Mouse (Mus musculus) gastrocnemius, postnatal 14 days (tissue): ENCODE results near the gene Enam. TPM values are rescaled to one million over a fixed set of nuclear protein-coding genes. Genes with fewer than 3 reads are reported as not detected.
"Not testable (repeated sequence)": the region's sequence is repeated elsewhere in the genome, so short reads cannot be mapped to it uniquely, and the experiment has no call there.

ENCODE experiments used
- DNase-seq: peaks from one replicate; pipeline ENCODE4 v3.0.0; 2021; ENCODE audit warnings: mixed read lengths
- intact Hi-C: fragments of 180-260 bp; cut with DNase I; formaldehyde crosslinking; loops from one replicate; pipeline ENCODE4 v1.15.1; 2025; ENCODE audit warnings: low total_unique reads
- long read RNA-seq, 2 experiments: library from polyadenylated mRNA; stranded (forward); transcript quantifications; one replicate each; pipeline ENCODE4 v2.0.0; 2021
- total RNA-seq, 2 experiments: library from RNA; stranded (reverse); gene quantifications; 2 replicates each; pipeline ENCODE4 v1.2.3; 2021

The Enam gene
- total RNA-seq: not detected
- long read RNA-seq, experiment 1: 0 reads
- long read RNA-seq, experiment 2: 0 reads

DNA sequence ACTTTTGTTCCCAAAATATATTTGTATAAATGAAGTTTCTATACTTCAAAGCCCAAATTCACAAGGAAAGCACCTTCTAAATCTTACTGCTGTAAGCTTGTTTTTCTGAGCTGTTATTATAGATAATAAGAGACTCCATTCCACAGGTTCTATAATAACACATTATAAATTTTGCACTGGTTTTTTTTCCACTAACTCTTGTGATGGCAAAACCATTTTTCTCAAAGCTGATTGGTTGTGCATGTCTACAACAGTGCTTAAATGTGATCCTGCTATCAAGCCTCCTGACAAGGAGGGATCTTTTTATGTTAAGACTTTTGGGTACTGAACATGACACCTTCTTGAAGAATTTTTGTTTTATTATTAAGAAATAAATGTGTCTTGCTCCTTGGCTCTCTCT, at the start of gene Enam:
Gene Enam (plus strand): TSS at position 301 of the 400 bp plus-strand sequence.
- DNase-seq: no peak
- intact Hi-C loops: no loop called here

DNA sequence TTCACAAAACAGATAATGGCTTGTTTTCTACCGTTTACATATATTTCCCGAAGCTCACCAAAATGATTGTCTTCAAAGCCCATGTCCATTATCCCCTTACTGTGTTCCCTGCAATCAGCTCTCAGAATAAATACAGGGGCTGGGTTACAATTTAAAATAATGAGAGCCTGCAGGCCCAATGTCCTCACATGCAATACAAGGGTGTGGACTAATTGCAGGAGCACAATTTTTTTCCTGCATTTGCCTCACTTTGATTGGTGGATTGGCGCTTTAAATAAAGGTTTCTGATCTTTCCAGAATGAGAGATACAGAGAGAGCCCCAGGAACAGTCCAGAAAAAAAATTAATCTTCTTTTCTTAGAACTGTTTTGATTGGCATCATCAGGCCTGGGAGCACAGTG, 32.1 kb upstream of the Enam start, which contains the start of gene Ambn:
Gene Ambn (plus strand): TSS at position 301 of the 400 bp plus-strand sequence.
- no peak for DNase-seq
- intact Hi-C loops: no loop called here

DNA sequence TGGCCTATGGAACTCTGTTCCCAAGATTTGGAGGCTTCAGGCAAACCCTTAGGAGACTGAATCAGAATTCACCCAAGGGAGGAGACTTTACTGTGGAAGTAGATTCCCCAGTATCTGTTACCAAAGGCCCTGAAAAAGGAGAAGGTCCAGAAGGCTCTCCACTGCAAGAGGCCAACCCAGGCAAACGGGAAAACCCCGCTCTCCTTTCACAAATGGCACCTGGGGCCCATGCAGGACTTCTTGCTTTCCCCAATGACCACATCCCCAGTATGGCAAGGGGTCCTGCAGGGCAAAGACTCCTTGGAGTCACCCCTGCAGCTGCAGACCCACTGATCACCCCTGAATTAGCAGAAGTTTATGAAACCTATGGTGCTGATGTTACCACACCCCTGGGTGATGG, 20.3 kb upstream of the Enam start:
- no peak for DNase-seq

DNA sequence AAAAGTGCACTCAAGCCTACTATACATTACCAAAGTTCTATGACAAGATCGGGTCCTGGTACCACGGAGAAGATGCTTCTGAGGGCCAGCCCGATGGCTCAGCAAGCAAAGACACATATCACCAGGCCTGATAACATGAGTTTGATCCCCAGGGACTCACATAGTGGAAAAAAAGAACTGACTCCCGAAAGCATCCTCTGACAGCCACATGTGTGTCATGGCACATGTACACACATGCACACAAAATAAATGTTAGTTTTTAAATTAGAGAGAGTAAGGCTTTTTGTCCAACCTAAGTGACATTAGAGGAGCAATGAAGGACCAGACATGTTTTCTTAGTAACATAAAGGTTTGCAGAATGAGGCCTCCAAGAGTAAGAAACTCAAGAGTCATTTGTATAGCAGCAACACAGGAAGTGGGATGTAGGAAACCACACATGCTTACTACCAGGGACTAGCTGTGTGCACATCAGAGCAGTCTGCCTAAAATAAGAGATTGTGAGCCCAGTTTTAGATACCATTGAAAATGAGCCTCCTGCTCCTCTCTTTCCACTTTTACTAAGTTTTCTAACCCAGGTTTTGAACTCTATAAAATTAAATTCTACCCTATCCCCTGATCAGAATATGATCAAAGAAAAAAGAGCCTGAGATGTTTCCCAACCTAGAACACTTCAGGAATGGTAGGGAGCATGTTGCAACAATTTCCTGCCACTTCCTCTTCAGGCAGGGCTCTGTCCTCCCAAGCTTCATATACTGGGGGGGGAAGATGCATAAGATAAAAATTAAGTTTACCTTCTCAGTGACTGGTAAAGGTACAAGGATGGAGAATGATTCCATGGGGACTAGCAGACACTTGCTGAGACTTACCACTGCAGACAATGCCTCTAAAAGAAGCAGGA, 18.7 kb upstream of the Enam start:
- intact Hi-C loops: no loop called here
- DNase-seq: no peak

More for the DNA sequence above, 20.3 kb upstream of the Enam start:
- intact Hi-C loops: no loop called here

DNA sequence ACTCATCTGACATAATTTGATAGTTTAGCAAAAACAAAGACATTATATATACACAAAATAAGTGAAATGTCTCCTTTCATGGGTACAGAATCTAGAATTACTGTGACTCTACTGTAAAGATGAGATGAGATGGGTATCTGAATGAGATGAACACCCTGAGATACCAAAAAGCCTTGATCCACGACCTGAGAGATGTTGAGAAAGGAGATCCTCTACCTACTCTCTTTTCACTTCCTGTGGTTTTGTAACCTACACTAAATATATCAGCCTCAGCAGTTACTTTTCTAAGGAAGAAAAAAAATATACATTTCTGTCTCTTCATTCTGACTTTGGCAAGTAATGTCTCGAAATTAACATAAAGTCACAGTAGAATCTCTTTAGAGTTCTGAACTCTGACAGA, 1.2 kb downstream of the Enam start:
- intact Hi-C loops: no loop called here

DNA sequence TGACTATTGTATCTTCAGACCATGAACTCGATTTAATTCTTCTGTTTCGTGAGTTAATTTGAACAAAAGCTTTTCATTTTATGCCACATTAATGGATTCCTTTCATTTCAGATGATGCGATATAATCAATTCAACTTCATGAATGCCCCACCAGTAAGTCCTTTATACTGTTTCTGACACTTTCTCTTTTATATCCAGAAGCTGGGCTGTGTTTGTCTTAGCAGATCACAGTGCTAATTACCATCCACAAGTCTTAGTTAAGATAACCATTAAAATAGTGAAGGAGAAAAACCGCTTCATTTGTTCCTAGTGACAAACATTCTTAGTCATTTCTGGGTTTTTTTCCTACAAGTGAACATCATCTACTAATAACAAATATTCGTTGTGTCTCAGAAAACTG, 3.3 kb downstream of the Enam start:
- intact Hi-C loops: no loop called here
- DNase-seq: no peak

More for the DNA sequence above, 1.2 kb downstream of the Enam start:
- DNase-seq: no peak

DNA sequence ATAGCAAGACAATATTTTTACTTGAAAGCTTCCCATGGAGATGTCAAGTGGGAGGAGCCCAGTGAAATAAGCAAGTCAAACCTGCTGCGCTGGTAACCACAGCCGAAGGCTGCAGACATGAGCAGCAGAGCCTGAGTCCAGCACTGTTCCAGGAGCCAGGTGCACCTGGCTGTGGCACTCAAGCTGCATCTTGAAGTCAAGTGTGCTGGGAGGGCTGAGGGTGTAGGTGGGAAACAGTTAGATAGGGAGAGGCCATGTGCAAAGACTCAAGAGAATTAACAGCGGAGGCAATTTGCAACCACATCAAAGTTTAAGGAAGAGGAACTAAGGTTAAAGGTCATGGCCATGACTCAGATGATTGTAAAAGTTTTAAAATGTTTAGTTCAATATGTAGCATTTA, 12.0 kb downstream of the Enam start:
- intact Hi-C loops: no loop called here

DNA sequence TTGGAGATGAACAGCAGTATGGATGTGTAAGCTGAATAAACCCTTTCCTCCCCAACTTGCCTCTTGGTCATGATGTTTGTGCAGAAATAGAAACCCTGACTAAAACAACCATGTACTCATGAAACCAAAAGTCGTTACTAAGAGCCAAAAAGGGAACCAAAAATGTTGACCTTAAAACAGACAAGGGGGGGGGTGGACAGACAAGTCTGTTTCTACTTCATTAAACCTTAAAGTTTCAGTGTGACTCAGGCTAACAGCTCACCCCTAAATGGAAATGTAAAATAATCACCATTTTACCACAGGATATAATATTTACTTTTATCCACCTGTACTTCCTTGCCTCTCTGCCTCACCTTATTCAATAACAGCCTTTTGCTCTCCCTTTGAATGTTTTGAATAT, 20.8 kb downstream of the Enam start:
- DNase-seq: no peak
- intact Hi-C loops: no loop called here

More for the DNA sequence above, 12.0 kb downstream of the Enam start:
- no peak for DNase-seq

DNA sequence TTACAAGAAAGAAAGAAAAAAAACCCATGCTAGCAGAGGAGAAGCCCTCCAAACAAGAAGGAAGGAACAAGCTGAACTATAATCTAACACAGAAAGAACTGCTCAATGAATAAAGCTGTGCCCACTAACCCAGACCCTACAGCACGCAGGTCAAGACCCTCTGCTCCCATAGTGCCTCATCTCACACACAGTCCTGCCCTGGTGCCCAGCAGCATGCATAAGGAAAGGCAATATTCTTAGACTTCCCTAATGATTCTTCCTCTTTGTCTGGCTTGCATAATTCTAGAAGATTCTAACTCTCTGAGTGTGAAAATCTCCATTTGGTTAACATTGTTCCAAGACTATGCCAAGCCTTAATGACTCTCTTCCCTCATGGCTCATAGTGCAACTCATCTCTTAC, 21.2 kb downstream of the Enam start:
- DNase-seq: no peak
- intact Hi-C loops: no loop called here

DNA sequence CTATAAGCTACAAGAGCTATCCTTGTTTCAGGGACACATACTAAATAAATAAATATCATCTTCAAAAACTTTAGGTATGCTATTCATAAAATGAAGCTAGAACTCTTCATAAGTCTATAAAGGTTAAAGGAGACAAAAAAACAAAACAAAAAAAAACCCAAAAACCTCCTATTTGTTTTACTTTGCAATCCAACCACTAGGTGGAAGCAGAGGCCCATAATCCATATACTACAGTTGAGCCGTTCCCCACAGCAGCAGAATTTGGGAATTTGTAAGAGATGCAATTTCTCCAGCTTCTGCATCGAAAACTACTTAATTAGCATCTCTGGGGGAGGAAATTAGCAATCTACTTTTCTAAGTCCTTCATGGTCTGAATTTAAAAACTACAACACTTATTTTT, 31.5 kb downstream of the Enam start:
- DNase-seq: no peak
- intact Hi-C loops: no loop called here

DNA sequence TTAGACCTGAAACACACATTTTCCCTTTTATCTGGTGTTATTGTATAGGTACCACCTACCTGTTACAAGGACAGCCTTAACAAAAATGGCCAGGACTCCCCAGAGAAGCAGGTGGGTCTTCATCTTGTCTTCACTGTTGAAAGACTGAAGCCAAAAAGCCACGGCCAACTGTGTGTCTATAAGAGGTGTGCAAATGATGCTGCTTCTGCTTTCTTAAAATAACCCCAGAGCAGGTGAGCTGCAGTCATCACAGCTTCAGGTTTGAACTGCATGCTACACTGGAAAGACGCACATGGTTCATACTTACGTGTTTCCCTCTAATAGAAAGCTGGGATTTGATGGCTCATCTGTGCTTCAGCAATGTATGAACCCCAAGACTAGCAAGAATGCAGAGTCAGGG, 39.9 kb downstream of the Enam start, which contains the start of gene Jchain:
Gene Jchain (minus strand): TSS at position 235 of the 400 bp plus-strand sequence.
- intact Hi-C loops: no loop called here
- no peak for DNase-seq

DNA sequence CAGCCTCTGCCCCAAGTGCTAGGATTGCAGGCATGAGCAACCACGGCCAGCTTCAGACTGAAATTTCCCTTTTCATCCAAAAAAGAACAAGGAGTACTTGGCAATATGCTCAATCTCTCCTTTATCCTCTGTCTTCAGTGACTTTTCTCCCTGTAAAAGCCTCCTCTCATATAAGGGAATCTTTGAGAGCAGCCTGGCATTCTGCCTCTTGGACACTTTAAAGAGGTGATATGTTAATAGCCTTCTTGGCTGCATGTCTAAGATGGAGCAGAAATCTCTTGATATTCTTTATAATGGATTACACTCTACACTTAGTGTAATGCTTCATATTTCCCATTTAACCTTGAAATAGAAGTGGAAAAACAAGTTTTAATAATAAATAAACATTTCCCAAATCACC, 43.1 kb downstream of the Enam start:
- no peak for DNase-seq
- intact Hi-C loops: no loop called here

DNA sequence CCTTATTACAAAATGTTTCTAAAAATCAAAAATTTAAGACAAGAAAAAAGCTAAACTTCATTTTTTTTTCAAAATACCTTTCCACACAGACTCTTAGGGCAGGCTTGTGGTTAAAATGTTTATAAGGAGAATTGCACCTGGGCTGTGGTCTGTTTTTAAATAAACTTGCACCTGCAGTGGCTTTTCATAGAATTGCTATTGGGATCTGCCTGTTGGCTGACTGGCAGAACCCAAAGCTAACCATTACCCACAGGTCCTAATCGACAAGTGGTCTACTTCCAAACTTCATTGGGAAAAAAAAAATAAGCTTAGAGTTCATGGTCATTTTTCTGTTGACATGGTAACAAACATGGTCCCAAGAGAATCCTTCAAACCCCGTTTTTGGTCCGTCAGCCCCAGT, 46.9 kb downstream of the Enam start:
- intact Hi-C loops: no loop called here
- no peak for DNase-seq

DNA sequence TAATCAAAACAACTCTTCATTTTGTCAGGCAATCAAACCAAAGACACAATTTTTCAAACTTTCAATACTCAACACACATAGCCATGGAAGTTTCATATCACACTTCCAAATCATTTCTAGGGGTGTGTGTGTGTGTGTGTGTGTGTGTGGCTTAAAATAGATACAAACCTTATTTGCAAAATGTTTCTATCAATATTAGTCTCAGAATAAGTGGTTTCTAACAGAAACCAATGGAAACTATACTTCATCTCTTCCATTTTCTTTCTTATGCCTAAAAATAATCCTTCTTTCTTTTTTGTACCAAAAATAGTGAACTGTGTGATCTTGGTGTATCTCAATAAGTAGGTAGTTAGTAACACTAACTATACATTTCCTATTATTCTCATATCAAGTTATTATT, 53.1 kb downstream of the Enam start:
- intact Hi-C loops: no loop called here

DNA sequence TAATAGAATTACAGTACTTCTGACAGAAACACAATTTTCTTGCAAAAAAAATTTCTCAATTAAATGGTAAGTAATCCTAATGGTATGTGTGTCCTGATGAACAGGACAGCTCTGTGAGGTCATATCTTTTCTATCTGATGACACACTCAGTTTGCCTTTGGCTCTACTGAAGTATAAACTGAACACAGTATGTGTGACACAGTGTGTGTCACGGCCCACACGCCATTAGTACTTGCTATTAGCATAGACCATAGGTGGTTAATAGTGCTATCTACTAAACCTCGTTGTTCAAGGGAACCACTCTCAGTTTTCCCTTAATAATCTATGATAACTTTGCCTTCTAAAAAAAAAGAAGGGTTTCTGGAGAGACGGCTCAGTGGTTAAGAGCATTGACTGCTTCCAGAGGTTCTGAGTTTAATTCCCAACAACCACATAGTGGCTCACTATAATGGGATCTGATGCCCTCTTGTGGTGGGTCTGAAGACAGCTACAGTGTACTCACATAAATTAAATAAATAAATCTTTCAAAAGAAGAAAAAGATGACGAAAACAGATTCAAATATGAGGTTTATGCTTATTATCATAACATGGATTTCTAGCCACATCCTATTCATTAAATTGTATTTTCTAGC, 55.0 kb downstream of the Enam start:
- intact Hi-C loops: no loop called here

More for the DNA sequence above, 53.1 kb downstream of the Enam start:
- DNase-seq: no peak

DNA sequence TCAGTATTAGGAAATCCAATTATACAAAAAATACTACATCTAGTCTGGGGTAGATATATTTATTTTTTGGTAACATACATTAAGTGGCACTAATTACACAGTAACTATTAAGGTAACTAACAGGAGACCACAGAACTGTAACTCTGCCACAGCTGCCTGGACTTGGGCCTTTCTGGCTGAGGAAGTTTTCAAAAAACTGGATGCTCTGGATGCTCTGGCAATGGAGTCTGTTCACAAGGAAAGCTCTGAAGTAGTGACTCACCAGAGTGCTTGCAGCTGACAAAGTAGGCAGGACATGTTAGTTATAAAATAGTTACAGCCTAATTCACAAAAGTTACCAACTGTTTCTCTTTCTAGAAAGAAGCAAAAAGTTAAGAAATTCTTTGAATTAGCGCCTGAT, 56.6 kb downstream of the Enam start:
- DNase-seq, intact Hi-C loops: not testable (repeated sequence)

More for the DNA sequence above, 55.0 kb downstream of the Enam start:
- peak; percentile 23 for DNase-seq

DNA sequence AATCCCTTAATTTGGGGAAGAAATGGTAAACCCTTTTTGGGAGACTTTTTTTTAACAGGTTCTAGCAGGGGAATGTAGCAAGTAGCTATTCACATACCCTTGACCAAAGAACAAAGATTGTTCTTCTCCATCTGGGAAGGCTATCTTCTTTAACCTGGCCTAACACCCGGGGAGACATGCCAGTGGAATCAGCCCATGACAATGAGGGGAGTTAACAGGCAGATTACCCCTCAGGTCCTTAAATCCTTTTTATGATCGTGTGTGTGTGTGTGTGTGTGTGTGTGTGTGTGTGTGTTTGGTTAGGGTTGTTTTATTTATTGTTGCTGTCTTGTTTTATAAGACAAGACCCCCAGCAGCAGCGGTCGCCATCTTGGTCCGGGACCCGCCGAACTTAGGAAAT, 57.8 kb downstream of the Enam start:
- no peak for DNase-seq
- intact Hi-C loops: no loop called here

DNA sequence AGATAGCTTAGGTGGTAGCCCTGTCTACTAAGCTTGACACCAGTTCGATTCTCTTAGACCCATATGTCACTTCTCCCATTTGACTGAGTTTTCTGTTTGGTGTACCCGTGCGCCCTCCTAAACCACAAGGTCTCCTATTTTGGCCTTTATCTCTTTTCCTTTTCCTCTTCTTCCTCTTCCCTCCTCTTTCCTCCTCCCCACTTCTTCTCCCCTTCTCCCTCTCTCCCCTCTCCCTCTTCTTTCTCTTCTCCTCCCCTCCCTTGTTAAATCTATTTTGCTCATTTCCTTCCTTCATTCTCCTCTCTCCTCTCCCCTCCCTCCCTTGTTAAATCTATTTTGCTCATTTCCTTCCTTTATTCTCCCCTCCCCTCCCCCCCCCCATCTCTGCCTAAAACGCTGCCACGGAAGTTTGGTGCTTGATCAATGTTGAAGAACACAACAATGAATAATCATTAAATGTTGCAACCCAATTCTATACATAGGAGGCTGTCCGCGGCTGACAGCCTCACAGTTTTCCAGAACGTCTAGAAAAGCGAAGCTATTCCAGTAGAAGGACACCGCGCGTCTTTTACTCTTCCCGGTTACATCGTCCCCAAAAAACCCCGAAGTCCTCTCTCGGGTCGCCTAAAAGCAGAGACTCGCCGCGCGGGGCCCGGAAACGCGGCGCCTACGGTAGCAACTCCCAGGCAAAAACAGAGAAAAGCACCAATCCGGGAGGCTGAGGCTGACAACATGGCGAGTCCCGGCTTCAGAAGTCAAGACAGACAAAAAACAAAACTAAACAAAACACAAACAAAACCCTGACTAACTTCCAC, 65.7 kb downstream of the Enam start:
- no peak for DNase-seq
- intact Hi-C loops: no loop called here

DNA sequence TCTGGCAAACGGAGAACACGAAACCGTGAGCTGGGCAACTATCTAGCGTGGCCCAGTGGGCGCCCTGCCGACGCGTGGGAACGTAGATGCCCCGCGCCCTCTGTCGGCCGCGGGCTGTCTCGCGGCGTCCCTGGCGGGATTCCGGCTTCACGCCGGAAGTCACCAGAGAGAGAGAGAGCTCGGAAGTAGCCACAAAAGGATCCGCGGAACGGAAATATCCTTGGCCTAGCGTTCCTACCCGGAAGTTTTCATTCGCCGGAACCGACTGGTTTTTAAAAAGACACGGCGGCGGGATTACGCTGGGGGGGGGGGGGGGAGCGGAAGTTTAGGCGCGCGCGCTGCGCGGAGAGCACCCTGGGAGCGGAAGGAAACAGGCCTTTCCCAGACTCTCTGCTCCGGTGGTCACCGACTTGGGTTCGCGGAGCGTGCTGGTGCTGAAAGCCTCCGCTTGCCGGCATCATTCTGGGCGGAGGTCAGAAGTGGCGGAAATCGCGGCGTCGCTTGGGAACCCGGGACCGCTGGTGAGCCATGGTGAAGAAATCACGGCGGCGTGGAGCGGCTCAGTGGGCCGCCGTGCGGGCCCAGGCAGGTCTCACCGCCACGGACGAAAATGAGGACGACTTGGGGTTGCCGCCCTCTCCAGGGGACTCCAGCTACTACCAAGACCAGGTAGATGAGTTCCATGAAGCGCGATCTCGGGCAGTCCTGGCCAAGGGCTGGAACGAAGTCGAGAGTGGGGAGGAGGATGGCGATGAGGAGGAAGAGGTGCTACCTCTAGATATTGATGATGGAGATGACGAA, 66.5 kb downstream of the Enam start, which contains the start of gene Utp3:
Gene Utp3 (plus strand): TSS at position 377 of the 801 bp plus-strand sequence.
- peak; percentile 91 for DNase-seq
- intact Hi-C loops: no loop called here
